Mouse (Mus musculus) testis, adult 2 months (tissue): ENCODE data around the gene Hist1h3g.

ENCODE experiments used
- CTCF ChIP-seq: fragments of 200-500 bp; IDR thresholded peaks from 2 replicates; pipeline ENCODE4 v1.5.1; 2012; ENCODE audit warnings: low read depth, mild to moderate bottlenecking, inconsistent platforms, low read length, moderate library complexity; ENCODE audit not compliant: control insufficient read depth, insufficient read depth, insufficient replicate concordance
- POLR2A ChIP-seq: fragments of 200-500 bp; IDR thresholded peaks from 2 replicates; pipeline ENCODE4 v1.6.1; 2012; ENCODE audit warnings: low read depth, mild to moderate bottlenecking, inconsistent platforms, low read length, moderate library complexity; ENCODE audit not compliant: control insufficient read depth

- no peak for TF ChIP-seq CTCF
- TF ChIP-seq POLR2A = no peak
Observed at GRCm38 (mm10) chr13:23564482-23564881, 29.3 kb downstream of the Hist1h3g start.
